Mouse (Mus musculus) right cerebral cortex, postnatal 25 days (tissue): ENCODE measurements around the gene Gm28553.
"Not testable (repeated sequence)": the region's sequence is repeated elsewhere in the genome, so short reads cannot be mapped to it uniquely, and the experiment has no call there.

Experiments
- DNase-seq: peaks from one replicate; pipeline ENCODE4 v3.0.0; 2022

The Gm28553 gene

DNA sequence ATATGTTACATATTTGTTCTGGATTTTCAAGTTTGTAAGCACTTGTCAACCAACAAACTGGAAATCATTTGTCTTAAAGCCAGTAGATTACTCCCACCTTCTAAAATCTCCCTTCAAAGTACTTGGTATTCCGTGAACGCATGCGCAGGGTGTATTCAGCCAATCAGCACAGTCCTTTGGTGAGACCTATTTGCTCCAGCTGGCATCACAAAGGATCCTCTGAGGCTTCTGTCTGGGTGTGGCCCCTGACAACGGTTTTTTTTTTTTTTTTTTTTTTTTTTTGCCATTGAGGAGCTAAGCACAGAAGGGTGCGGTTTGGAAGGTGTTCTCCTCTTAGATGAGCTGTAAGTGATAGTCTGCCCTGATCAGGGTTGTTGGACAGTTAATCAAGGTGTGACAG is at the start of gene Gm28553:
Gene Gm28553 (plus strand): TSS at position 301 of the 400 bp plus-strand sequence.
- not testable (repeated sequence) for DNase-seq
